Mouse (Mus musculus): ENCODE measurements around the gene Kif16b. TPM values are rescaled to one million over a fixed set of nuclear protein-coding genes. Genes with fewer than 3 reads are reported as not detected.

Gene Kif16b
- polyA plus RNA-seq, 1 experiment from 2014 or later: 3.9 TPM

Other genes with a start within 250 kb of the Kif16b start
- 80.8 and 98.0 TPM in 2 replicates for gene Snrpb2, start 161.5 kb upstream of the Kif16b start, polyA plus RNA-seq (2015; fragmentation: Nextera tagmentation; extraction: Ambion mirVana)
- gene Otor, start 176.9 kb upstream of the Kif16b start, polyA plus RNA-seq (2015; fragmentation: Nextera tagmentation; extraction: Ambion mirVana): 3.7 and 5.5 TPM in 2 replicates

Measured in midbrain, embryonic 13.5 days (tissue).